Mouse (Mus musculus): ENCODE data around the gene Pcp2. TPM values are rescaled to one million over a fixed set of nuclear protein-coding genes. Genes with fewer than 3 reads are reported as not detected.

The Pcp2 gene
- polyA plus RNA-seq, 1 experiment from 2014 or later: not detected

DNA sequence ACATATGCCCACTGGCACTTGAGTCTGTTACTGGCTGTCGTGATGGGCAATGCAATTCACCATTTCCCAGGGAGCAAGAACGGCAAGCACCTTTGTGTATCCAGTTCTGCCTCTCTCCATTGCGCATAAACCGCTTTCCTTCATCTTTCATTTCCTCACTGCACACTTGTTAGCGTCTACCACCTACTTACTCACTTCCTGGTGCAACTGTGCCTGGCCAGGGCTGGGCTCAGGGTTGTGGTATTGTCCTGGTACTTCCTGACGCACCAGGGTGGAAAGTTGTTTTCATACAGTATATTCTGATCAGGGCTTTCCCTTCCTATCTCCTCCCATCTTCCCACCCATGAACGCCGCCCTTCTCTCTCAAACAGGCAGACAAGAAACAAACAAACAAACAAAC, 35.5 kb upstream of the Pcp2 start:
- Histone ChIP-seq H3K27me3 (ENCODE audit: control insufficient read depth, insufficient read depth, low read length) (no peaks in the 10 kb centered on the region), H3K4me1 (replicated peaks; ENCODE audit: control insufficient read depth, insufficient read depth) (no peaks in the 10 kb centered on the region), H3K4me3 (ENCODE audit: low read depth, low read length) (no peak overlapping the region), H3K36me3 (ENCODE audit: control insufficient read depth, insufficient read depth, low read length) (no peaks in the 10 kb centered on the region), H3K9me3 (ENCODE audit: control insufficient read depth, low read length) (no peaks in the 10 kb centered on the region), H3K9ac (ENCODE audit: low read length) (no peak overlapping the region), H3K4me2 (replicated peaks; ENCODE audit: low read depth) (no peak overlapping the region), H3K27ac (replicated peaks) (no peak overlapping the region)
- DNase-seq (ENCODE audit: low spot score) (no peak), ATAC-seq (ENCODE audit: low FRiP score, low TSS enrichment) (no peak)
- 78% methylated on average over 8 of the region's 8 CpGs for WGBS
- TF ChIP-seq EP300 (optimal IDR thresholded peaks at IDR 0.05) (no peak), CTCF (IDR thresholded peaks at IDR 0.05; ENCODE audit: low read depth) (no peak)

DNA sequence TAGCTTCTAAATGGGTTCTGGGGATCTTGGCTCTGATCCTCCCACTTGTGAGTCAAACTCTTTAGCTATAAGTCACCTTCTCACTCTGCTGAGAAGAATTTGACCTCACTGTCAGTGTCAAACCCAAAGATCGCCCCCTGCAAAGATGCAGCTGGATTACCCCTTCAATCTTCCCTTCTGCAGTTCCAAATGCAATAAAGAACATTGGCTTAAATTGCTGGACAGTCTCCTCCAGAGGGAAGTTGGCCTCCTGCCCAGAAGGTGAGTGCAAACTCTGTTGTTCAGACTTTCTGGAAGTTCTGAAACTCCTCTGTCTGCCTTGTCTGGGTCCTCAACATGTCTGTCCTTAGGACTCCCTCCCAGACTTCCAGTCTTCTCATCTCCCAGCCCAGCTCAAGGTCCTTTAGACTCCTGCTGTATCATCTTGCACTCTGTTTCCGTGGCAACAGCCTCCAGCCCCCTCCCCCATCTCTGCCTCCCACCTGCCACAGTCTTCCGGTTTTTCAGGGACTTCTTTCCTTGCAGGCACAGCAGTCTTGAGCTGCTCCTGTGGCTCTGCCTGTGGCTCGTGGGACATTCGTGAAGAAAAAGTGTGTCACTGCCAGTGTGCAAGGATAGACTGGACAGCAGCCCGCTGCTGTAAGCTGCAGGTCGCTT, 31.5 kb upstream of the Pcp2 start:
- DNase-seq (ENCODE audit: low spot score) (no peak), ATAC-seq (ENCODE audit: low FRiP score, low TSS enrichment) (no peak)
- H3K9ac ChIP-seq (ENCODE audit: low read length): no peak overlapping the region
- H3K27ac ChIP-seq (replicated peaks): no peak overlapping the region
- no peaks in the 10 kb centered on the region for H3K27me3 ChIP-seq (ENCODE audit: control insufficient read depth, insufficient read depth, low read length)
- no peak overlapping the region for H3K4me2 ChIP-seq (replicated peaks; ENCODE audit: low read depth)
- H3K9me3 ChIP-seq (ENCODE audit: control insufficient read depth, low read length): no peaks in the 10 kb centered on the region
- WGBS: 20% methylated on average over 7 of the region's 7 CpGs
- H3K4me1 ChIP-seq (replicated peaks; ENCODE audit: control insufficient read depth, insufficient read depth): no peaks in the 10 kb centered on the region
- H3K4me3 ChIP-seq (ENCODE audit: low read depth, low read length): no peak overlapping the region
- TF ChIP-seq EP300 (optimal IDR thresholded peaks at IDR 0.05) (no peak), CTCF (IDR thresholded peaks at IDR 0.05; ENCODE audit: low read depth) (no peak)
- no peaks in the 10 kb centered on the region for H3K36me3 ChIP-seq (ENCODE audit: control insufficient read depth, insufficient read depth, low read length)

DNA sequence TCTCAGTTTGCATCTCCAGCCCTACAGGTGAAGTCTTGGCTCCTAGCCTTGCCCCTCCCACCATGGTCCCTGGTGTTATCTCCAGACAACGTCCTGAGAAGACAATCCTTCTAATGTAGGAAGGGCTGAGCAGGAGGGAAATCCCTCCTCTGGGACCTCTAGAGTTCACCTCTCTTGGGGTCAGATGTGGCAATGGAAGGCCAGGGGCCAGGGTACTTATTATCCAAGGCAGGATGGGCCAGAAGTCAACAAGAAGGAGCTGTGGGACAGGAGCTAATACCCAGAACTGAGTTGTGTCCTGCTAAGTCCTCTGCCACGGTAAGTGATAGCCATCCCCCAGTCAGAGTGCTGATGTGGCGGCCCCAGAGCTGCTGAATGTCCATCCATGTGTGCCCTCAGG, 30.2 kb upstream of the Pcp2 start, which contains the start of gene Retn:
Gene Retn (plus strand): TSS at position 245 of the 400 bp plus-strand sequence.
- Histone ChIP-seq H3K9me3 (ENCODE audit: control insufficient read depth, low read length) (no peaks in the 10 kb centered on the region), H3K36me3 (ENCODE audit: control insufficient read depth, insufficient read depth, low read length) (no peaks in the 10 kb centered on the region), H3K27me3 (ENCODE audit: control insufficient read depth, insufficient read depth, low read length) (no peaks in the 10 kb centered on the region), H3K4me2 (replicated peaks; ENCODE audit: low read depth) (no peak within 1 kb of the TSS), H3K27ac (replicated peaks) (no peak within 1 kb of the TSS), H3K9ac (ENCODE audit: low read length) (no peak within 1 kb of the TSS), H3K4me3 (ENCODE audit: low read depth, low read length) (no peak within 1 kb of the TSS), H3K4me1 (replicated peaks; ENCODE audit: control insufficient read depth, insufficient read depth) (no peaks in the 10 kb centered on the region)
- ATAC-seq (ENCODE audit: low FRiP score, low TSS enrichment) (no peak), DNase-seq (ENCODE audit: low spot score) (no peak)
- 72% methylated on average over 3 of the region's 3 CpGs for WGBS
- TF ChIP-seq EP300 (optimal IDR thresholded peaks at IDR 0.05) (no peak), CTCF (IDR thresholded peaks at IDR 0.05; ENCODE audit: low read depth) (no peak)

DNA sequence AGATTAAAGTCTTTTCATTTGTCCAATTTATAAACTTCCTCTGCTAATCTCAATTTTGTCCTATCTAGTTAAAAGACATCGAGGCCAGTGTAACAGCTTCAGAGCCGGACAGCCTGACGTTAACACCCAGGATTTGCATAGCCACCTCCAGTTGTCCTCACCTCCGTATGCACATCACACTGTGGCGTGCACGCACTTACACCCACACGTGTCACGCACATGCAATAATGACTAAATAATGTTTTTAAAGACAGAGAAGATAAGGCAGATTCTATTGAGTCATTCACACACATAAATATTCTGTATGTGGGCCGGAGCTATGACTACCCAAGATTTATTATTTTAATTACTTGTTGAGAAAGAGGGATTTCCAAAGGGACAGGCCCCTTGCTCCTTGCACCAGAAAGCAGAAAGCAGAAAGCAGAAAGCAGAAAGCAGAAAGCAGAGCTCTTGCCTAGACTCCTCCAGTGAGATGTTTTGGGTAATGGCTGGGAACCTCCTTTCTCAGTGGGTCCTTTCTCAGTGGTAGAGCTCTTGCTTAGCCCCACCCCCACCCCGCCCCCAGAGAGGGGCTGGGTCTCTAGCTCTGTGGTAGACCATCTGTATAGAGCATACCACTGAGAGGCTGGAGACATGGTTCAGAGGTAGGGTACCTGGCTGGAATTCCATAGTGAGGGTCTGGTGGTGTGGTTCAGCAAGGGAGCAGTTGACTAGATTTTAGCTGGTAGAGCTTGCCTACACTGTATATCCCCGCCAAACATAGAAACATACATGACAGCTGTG, 29.6 kb upstream of the Pcp2 start:
- WGBS: 60% methylated on average over 11 of the region's 11 CpGs
- TF ChIP-seq EP300 (optimal IDR thresholded peaks at IDR 0.05) (no peak), CTCF (IDR thresholded peaks at IDR 0.05; ENCODE audit: low read depth) (no peak)
- ATAC-seq (ENCODE audit: low FRiP score, low TSS enrichment) (no peak), DNase-seq (ENCODE audit: low spot score) (no peak)
- H3K36me3 ChIP-seq (ENCODE audit: control insufficient read depth, insufficient read depth, low read length): no peaks in the 10 kb centered on the region
- no peaks in the 10 kb centered on the region for H3K4me1 ChIP-seq (replicated peaks; ENCODE audit: control insufficient read depth, insufficient read depth)
- H3K9me3 ChIP-seq (ENCODE audit: control insufficient read depth, low read length): no peaks in the 10 kb centered on the region
- no peak overlapping the region for H3K4me3 ChIP-seq (ENCODE audit: low read depth, low read length)
- no peak overlapping the region for H3K4me2 ChIP-seq (replicated peaks; ENCODE audit: low read depth)
- no peak overlapping the region for H3K27ac ChIP-seq (replicated peaks)
- no peaks in the 10 kb centered on the region for H3K27me3 ChIP-seq (ENCODE audit: control insufficient read depth, insufficient read depth, low read length)
- H3K9ac ChIP-seq (ENCODE audit: low read length): no peak overlapping the region

DNA sequence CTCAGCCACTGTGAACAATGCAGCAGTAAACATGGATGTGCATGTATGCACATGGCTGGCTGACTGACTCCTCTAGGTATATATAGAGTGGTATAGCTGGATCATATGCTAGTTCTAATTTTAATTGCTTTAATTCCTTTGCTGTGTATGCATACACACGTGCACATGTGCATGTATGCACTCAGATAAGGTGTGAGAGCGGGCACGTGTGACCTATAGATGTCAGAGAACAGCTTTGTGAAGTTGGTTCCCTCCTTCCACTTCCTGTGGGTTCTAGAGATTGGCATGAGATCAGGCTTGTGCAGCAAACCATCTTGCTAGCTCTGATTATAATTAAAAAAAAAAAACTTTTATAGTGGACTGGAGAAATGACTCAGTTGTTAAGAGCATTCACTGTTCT, 27.5 kb upstream of the Pcp2 start:
- Histone ChIP-seq H3K4me2 (replicated peaks; ENCODE audit: low read depth) (no peak overlapping the region), H3K4me3 (ENCODE audit: low read depth, low read length) (no peak overlapping the region), H3K9me3 (ENCODE audit: control insufficient read depth, low read length) (no peaks in the 10 kb centered on the region), H3K27me3 (ENCODE audit: control insufficient read depth, insufficient read depth, low read length) (no peaks in the 10 kb centered on the region), H3K4me1 (replicated peaks; ENCODE audit: control insufficient read depth, insufficient read depth) (no peaks in the 10 kb centered on the region), H3K9ac (ENCODE audit: low read length) (no peak overlapping the region), H3K36me3 (ENCODE audit: control insufficient read depth, insufficient read depth, low read length) (no peaks in the 10 kb centered on the region), H3K27ac (replicated peaks) (no peak overlapping the region)
- no peak for DNase-seq (ENCODE audit: low spot score)
- 64% methylated on average over 3 of the region's 3 CpGs for WGBS
- no peak for ATAC-seq (ENCODE audit: low FRiP score, low TSS enrichment)
- TF ChIP-seq EP300 (optimal IDR thresholded peaks at IDR 0.05): no peak
- no peak for TF ChIP-seq CTCF (IDR thresholded peaks at IDR 0.05; ENCODE audit: low read depth)

DNA sequence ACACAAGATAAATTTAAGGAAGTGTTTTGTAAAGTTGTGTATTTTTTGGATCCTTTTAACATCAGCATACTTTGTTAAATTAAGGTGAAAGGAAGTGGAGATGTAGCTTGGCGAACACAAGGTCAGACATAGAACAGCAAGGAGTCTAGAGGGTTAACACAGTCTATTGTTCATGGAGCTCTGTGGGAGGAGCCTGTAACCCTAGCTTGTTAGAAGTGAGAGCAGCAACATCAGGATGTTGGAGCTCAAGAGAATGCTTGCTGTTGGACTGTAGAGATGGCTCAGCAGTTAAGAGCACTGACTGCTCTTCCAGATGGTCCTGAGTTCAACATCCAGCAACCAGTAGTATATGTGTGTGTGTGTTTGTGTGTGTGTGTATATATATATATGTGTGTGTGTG, 23.6 kb upstream of the Pcp2 start:
- H3K27me3 ChIP-seq (ENCODE audit: control insufficient read depth, insufficient read depth, low read length): no peaks in the 10 kb centered on the region
- no peaks in the 10 kb centered on the region for H3K9me3 ChIP-seq (ENCODE audit: control insufficient read depth, low read length)
- H3K36me3 ChIP-seq (ENCODE audit: control insufficient read depth, insufficient read depth, low read length): no peaks in the 10 kb centered on the region
- no peak overlapping the region for H3K4me3 ChIP-seq (ENCODE audit: low read depth, low read length)
- DNase-seq (ENCODE audit: low spot score): no peak
- H3K4me1 ChIP-seq (replicated peaks; ENCODE audit: control insufficient read depth, insufficient read depth): no peaks in the 10 kb centered on the region
- H3K9ac ChIP-seq (ENCODE audit: low read length): no peak overlapping the region
- WGBS: 44% methylated on average over 1 of the region's 1 CpGs
- no peak for ATAC-seq (ENCODE audit: low FRiP score, low TSS enrichment)
- H3K27ac ChIP-seq (replicated peaks): no peak overlapping the region
- no peak overlapping the region for H3K4me2 ChIP-seq (replicated peaks; ENCODE audit: low read depth)
- TF ChIP-seq CTCF (IDR thresholded peaks at IDR 0.05; ENCODE audit: low read depth) (no peak), EP300 (optimal IDR thresholded peaks at IDR 0.05) (no peak)

Measured in stomach, postnatal 0 days (tissue).